Mouse (Mus musculus) olfactory bulb, adult 2 months (tissue): Measurements from ENCODE around the gene Lrrc8a. TPM values are rescaled to one million over a fixed set of nuclear protein-coding genes. Genes with fewer than 3 reads are reported as not detected.

ENCODE experiments used
- H3K27ac ChIP-seq: fragments of 200-500 bp; 2 replicates; pipeline ENCODE4 v1.5.1; 2012; ENCODE audit warnings: low read depth, low read length; ENCODE audit not compliant: insufficient read depth
- H3K4me1 ChIP-seq: fragments of 200-500 bp; 2 replicates; pipeline ENCODE4 v1.6.1; 2012; ENCODE audit warnings: low read length; ENCODE audit not compliant: control insufficient read depth, insufficient read depth
- H3K4me3 ChIP-seq: fragments of 200-500 bp; 2 replicates; pipeline ENCODE4 v1.5.1; 2012; ENCODE audit warnings: mild to moderate bottlenecking, low read depth, low read length, moderate library complexity; ENCODE audit not compliant: insufficient read depth
- CTCF ChIP-seq: fragments of 200-500 bp; IDR thresholded peaks from 2 replicates; pipeline ENCODE4 v1.5.1; 2012; ENCODE audit warnings: low read depth, mild to moderate bottlenecking, low read length, moderate library complexity; ENCODE audit not compliant: insufficient read depth
- POLR2A ChIP-seq: fragments of 200-500 bp; IDR thresholded peaks from 2 replicates; pipeline ENCODE4 v1.6.1; 2012; ENCODE audit warnings: mild to moderate bottlenecking, low read depth, low read length, moderate library complexity; ENCODE audit not compliant: insufficient read depth
- WGBS: fragments of 180-500 bp; shearing (Covaris S2); methylation state at CpG from one replicate; pipeline ENCODE4 v1.1.7; 2018; 5-methylcytosine and 5-hydroxymethylcytosine counted together
- polyA plus RNA-seq: library from polyadenylated mRNA; stranded (reverse); fragments of >200 nt; gene quantifications from 2 replicates; pipeline ENCODE4 v1.2.4, GENCODE M21; 2012; ENCODE audit warnings: low replicate concordance; ENCODE audit not compliant: missing spikeins, insufficient read depth, insufficient read length

Lrrc8a gene
- polyA plus RNA-seq, 1 experiment: not detected

GRCm38 (mm10) chr2:30309351-30309750, 71.8 kb downstream of the Lrrc8a start:
- Histone ChIP-seq H3K4me3 (no peak overlapping the region), H3K4me1 (no peaks in the 10 kb centered on the region), H3K27ac (no peak overlapping the region)
- TF ChIP-seq POLR2A (no peak), CTCF (no peak)
- WGBS: 92% methylated on average over 3 of the region's 3 CpGs

GRCm38 (mm10) chr2:30311481-30311880, 74.0 kb downstream of the Lrrc8a start:
- no peaks in the 10 kb centered on the region for H3K4me1 ChIP-seq
- TF ChIP-seq CTCF (no peak), POLR2A (no peak)
- WGBS: 81% methylated on average over 2 of the region's 2 CpGs
- H3K4me3 ChIP-seq: no peak overlapping the region
- H3K27ac ChIP-seq: no peak overlapping the region

Other genes starting within 250 kb of the Lrrc8a start
- gene Wdr34, start 188.8 kb upstream of the Lrrc8a start, polyA plus RNA-seq: not detected in 2 replicates
- gene Set, start 180.3 kb upstream of the Lrrc8a start, polyA plus RNA-seq: 163 TPM in 1 of 2 replicates, not detected in the other
- gene Pkn3, start 160.0 kb upstream of the Lrrc8a start, polyA plus RNA-seq: not detected in 2 replicates
- not detected in 2 replicates for gene Zdhhc12, start 144.1 kb upstream of the Lrrc8a start, polyA plus RNA-seq
- not detected in 2 replicates for gene Zer1, start 113.1 kb upstream of the Lrrc8a start, polyA plus RNA-seq
- not detected in 2 replicates for gene Tbc1d13, start 104.0 kb upstream of the Lrrc8a start, polyA plus RNA-seq
- not detected in 2 replicates for gene Endog, start 66.2 kb upstream of the Lrrc8a start, polyA plus RNA-seq
- gene Spout1, start 59.3 kb upstream of the Lrrc8a start, polyA plus RNA-seq: not detected in 2 replicates
- gene Kyat1, start 31.9 kb upstream of the Lrrc8a start, polyA plus RNA-seq: not detected in 2 replicates
- not detected in 2 replicates for gene Gm28035, start 2.9 kb downstream of the Lrrc8a start, polyA plus RNA-seq
- gene Phyhd1, start 28.5 kb downstream of the Lrrc8a start, polyA plus RNA-seq: not detected in 2 replicates
- not detected in 2 replicates for gene Gm28038, start 43.3 kb downstream of the Lrrc8a start, polyA plus RNA-seq
- gene Dolk, start 48.6 kb downstream of the Lrrc8a start, polyA plus RNA-seq: not detected in 2 replicates
- not detected in 2 replicates for gene Nup188, start 48.7 kb downstream of the Lrrc8a start, polyA plus RNA-seq
- gene Sh3glb2, start 121.6 kb downstream of the Lrrc8a start, polyA plus RNA-seq: 562 TPM in 1 of 2 replicates, not detected in the other
- not detected in 2 replicates for gene Miga2, start 126.5 kb downstream of the Lrrc8a start, polyA plus RNA-seq
- not detected in 2 replicates for gene Dolpp1, start 154.5 kb downstream of the Lrrc8a start, polyA plus RNA-seq
- gene Crat, start 178.1 kb downstream of the Lrrc8a start, polyA plus RNA-seq: not detected in 2 replicates
- not detected in 2 replicates for gene Ptpa, start 178.3 kb downstream of the Lrrc8a start, polyA plus RNA-seq
- gene Ier5l, start 236.5 kb downstream of the Lrrc8a start, polyA plus RNA-seq: not detected in 2 replicates